Mouse (Mus musculus) mouse embryonic stem cell (cell line): ENCODE measurements around the gene Uox.

ENCODE experiments used
- in situ Hi-C, 2 experiments: fragments of 300-500 bp; cut with MboI; formaldehyde crosslinking; loops; 1 replicate in 1 of 2; 3 replicates in 1 of 2; pipeline ENCODE4 v1.14.3; 2019 to 2020; ENCODE audit warnings: low sequenced_read_pairs in 2 of 2, low pct_unique_long_range_greater_than_20kb in 1 of 2, mixed read lengths in 1 of 2; ENCODE audit not compliant: unreplicated experiment in 1 of 2

The Uox gene

DNA sequence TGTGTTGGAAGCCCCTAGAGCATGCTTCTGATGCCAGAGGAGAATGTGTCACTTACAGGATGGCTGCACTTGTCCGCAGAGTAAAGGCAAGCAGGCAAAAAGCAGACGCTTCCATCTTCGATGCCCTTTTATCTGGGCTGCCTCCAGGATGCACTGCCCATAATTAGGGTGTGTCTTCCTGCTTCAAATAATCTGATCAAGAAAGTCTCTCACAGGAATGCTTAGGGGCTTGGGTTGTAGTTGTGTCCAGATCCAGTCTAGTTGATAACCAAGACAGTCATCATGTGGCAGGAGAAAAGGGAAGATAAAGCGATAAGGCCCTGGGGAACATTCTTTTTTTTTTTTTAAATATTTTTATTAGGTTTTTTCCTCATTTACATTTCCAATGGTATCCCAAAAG lies 45.3 kb downstream of the Uox start, which contains the start of gene Dnase2b:
TSS of gene Dnase2b (minus strand) at position 101 of the 400 bp plus-strand sequence.
- in situ Hi-C loops, result no loop called here

DNA sequence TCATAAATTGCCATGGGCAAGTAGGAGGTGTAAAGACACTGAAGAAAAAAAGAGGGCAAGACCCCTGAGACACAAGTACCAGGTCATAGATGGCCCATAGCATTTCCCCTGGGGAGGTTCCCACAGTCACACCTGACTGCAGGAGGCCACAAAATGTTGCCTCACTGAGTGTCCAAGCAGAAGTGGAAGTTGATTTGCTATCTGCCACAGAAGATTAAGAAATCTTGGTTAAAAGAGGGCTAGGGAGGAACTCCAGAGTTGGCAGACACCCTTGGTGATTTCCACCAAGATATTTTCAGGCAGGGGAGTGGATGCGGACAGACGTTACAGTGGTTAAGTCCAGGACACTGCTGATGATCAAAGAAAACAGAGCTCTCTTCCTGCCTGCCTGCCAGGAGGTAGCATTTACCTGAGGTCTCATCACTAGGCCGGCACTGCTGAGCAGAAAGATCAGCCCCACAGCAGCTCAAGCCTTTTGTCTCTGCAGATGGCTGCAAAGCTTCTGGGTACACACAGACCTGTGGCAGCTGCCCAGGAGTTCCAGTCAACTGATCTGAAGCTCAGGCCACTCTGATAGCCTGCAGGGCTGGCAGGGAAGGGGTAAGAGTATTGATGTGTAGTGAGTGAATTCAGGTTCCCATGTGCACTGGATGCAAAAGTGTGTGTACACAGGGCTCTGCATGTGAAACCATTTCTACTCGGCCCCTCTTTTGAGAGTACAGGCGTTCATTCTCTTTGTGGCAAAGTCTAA lies 46.5 kb downstream of the Uox start:
- in situ Hi-C loops, result no loop called here

DNA sequence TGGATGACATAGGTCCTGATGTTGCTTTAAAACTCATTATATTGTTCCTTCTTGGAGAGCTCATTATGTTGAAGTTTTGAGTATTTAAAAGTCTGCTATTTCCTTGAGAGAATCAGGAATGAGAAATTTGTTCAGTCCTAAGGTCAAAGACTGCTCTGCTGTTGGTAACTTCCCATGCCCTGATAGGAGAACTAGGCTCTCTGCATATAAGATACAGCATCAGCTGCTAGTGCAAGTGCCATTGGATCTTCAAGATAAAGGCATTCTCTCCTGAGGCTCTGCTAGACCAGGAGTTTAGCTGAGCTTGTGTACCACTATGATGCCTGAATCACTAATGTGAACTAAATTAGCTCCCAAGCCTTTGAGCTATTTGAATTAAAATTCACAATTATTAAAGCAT lies 47.7 kb downstream of the Uox start:
- in situ Hi-C loops, result no loop called here

GRCm38 (mm10) chr3:146618357-146618756 lies 48.1 kb downstream of the Uox start:
- in situ Hi-C loops, result no loop called here

DNA sequence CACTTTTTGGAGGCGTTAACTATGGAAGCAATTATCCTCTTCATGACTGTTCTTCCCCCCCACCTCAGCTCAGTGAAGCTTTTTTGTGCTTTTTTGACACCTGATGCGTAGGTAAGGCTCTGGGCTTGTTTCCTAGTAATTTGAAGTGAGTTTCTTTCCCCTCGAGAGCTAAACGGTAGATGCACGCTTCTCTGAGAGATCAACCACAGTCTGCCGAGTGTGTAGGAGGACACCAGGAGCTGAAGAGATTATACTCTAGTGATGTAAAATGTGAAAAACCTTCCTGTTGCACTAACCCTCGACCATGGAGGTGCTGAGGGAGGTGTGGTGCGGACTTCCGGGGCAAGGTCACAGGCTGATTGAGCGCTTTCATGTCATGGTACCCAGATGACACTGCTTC lies 49.9 kb downstream of the Uox start:
- in situ Hi-C loops, result no loop called here

DNA sequence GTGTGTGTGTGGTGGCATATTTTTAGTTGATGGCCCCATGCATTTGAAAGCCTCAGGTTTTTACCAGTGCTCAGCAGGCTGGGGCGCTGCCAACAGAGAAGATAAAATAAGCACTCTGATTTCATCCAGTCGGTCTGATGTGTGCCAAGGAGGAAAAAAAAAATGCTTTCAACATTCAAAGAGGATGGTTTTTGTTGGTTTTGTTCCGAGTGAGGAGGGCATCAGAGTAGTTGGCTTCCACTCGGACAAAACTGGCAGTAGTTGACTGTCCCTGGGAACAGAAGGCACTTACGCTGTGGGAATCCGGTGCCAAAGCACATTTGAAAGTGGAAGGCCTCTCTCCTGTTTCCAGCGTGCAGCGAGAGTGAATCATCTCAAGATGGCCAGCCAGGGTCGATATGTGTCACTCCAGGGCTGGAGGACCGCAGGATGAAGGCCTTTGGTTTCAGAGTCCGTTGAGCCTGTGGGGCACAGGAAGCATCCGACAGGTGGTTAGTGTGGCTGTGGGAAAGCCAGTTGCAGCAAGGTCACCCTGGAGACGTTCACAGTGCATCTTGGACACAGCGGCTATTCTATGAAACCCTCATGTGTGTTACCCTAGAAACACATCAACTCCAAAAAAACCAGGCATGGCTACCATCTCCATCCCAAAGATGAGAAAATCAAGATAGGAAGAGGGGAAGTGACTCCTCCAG lies 50.5 kb downstream of the Uox start:
- in situ Hi-C loops, result no loop called here

GRCm38 (mm10) chr3:146621966-146622365 lies 51.7 kb downstream of the Uox start:
- in situ Hi-C loops, result no loop called here

- in situ Hi-C loops, result no loop called here
Measured at GRCm38 (mm10) chr3:146625766-146626165, 55.5 kb downstream of the Uox start.

DNA sequence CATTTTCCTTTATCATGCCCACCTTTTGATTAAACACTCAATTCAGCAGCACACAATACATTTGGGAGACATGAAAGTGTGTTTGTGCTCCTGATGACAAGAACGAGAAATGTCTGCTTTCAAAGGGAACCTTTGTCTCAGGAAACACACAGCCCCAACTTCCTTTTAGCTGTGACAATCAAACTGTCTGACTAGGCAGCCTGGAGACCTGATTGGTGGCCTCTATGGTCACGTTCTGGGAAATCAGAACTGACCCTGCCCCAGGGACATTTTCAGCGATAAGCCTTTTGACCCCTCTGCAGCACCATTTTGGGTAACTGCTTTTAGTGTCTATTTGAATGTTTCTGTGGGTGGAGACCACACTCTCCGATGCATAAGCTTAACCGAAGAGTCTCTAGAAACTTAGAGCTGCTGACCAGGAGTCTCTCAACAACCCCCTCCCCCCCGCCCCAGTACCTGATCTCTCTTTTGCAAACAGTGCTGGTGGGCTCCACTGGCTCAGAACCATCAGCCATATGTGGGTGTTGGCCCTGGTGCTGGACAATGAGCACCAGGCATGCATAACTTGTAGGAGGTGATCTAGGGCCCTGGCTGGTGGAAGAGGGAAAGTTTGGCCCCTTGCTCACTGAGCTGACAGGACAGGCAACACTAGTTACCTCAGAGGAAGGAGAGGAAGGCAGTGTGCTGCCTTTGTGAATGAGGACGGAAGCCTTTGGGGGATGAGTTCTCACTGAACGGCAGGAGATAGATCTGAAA lies 58.2 kb downstream of the Uox start:
- in situ Hi-C loops, result no loop called here

DNA sequence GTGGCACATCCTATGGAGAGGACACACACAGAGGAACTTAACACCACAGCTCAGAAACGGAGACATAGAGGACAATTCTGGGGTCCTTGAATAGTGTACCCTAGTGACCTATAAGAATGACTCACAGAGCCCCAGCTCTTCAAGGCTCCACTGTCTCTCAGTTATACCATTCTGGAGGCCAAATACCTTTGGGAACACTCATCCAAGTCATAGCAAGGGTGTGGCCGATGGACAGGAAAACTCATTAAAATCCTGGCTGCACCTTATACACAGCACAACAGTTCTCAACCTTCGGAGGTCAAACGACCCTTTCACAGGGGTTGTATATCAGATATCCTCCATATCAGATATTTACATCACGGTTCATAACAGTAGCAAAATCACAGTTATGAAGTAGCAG lies 62.3 kb downstream of the Uox start:
- in situ Hi-C loops, result no loop called here

GRCm38 (mm10) chr3:146641818-146642427 lies 71.7 kb downstream of the Uox start:
- in situ Hi-C loops, result no loop called here

GRCm38 (mm10) chr3:146649311-146649894 lies 79.2 kb downstream of the Uox start:
- in situ Hi-C loops, result no loop called here

DNA sequence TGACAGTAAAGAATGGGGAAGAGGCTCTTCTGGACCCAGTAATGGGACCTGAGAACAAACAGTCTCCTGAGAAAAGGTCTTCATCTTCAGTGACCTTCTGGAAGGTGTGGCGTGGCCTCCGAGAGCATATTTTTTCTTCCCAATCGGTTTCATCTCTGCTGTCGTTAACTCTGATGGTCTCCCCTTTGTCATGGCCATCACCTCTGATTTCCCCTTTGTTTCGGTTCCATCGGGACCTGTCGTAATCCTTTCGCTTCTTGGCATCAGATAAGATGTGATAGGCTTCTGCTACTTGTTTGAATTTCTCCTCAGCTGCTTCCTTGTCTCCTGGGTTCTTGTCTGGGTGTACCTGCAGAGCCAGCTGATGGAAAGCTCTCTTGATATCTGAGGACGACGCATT lies 80.5 kb downstream of the Uox start:
- in situ Hi-C loops, result no loop called here

GRCm38 (mm10) chr3:146651217-146651616 lies 81.0 kb downstream of the Uox start, which contains the start of gene 4930503B20Rik:
4930503B20Rik (minus strand) TSS chr3:146651317.
- in situ Hi-C loops, result no loop called here

- in situ Hi-C loops, result no loop called here
Measured at GRCm38 (mm10) chr3:146652431-146652830, 82.2 kb downstream of the Uox start.

GRCm38 (mm10) chr3:146653692-146654091 lies 83.5 kb downstream of the Uox start:
- in situ Hi-C loops, result no loop called here

DNA sequence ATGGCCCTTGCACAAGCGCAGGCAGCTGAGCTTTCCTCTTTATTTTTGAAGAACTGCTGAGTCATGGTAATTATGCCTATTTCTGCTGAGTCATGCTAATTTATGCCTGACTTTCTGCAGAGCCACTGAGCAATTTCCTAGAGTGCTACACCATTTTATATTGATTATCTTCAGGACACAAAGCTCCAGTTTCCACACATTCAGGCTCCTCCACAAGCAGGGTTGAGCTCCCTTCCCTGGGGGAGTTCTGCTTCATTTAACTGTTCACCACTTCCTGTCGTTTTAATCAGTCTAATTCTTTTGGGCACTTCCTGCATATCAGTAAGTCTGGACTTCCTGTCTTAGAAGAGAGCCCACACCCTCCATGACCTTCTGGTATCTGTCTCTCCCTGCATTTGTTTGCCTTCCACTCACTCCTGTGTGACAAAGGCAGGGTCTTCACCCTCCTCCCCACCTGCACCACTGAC lies 84.9 kb downstream of the Uox start:
- in situ Hi-C loops, result no loop called here

DNA sequence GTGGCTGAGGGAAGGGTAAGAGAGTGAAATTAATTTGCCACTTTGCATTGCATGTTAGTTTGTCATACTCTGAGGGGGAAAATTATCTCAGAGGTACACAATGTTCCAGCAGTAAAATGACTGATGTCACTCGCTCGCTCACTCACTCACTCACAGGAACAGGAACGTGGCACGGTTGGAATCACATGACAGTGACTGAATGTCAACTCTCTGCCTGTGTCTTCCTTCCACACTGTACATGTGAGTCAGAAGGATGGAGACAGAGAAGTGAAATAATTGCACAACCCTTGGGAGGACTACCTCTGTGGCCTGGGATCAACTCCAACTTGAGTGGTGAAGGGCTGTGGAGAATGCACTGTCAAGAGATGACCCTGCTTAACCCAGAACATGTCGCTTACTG lies 87.2 kb downstream of the Uox start:
- in situ Hi-C loops, result no loop called here
